Mouse (Mus musculus): ENCODE results near the gene Cytip.

- TF ChIP-seq CTCF (IDR thresholded peaks at IDR 0.05; ENCODE audit: control insufficient read depth, insufficient read depth, insufficient replicate concordance, low read depth, low read length) (no peak), POLR2A (IDR thresholded peaks at IDR 0.05; ENCODE audit: control insufficient read depth, low read depth, low read length) (no peak)
Observed at GRCm38 (mm10) chr2:58172963-58173362, 22.4 kb downstream of the Cytip start.
